Mouse (Mus musculus): ENCODE measurements around the gene Hnrnpab. TPM values are rescaled to one million over a fixed set of nuclear protein-coding genes. Genes with fewer than 3 reads are reported as not detected.
"Not testable (repeated sequence)": the region's sequence is repeated elsewhere in the genome, so short reads cannot be mapped to it uniquely, and the experiment has no call there.

The Hnrnpab gene
- polyA plus RNA-seq, 1 experiment from 2014 or later = 617 TPM

- no peaks in the 10 kb centered on the region for H3K9me3 ChIP-seq
Measured at GRCm38 (mm10) chr11:51629651-51630314, 23.1 kb upstream of the Hnrnpab start.

GRCm38 (mm10) chr11:51627907-51628306 lies 21.3 kb upstream of the Hnrnpab start:
- Histone ChIP-seq H3K4me1 (0 out of 2 replicates have a peak, but pooled peaks cover 10% of the 10 kb centered on the region), H3K9me3 (no peaks in the 10 kb centered on the region), H3K27me3 (ENCODE audit: insufficient read depth, poor library complexity, severe bottlenecking) (no peaks in the 10 kb centered on the region), H3K36me3 (peaks cover 70% of the 10 kb centered on the region), H3K4me3 (no peak overlapping the region), H3K27ac (no peak overlapping the region)
- DNase-seq (ENCODE audit: low spot score) = no peak
- 87% methylated on average over 8 of the region's 8 CpGs for WGBS

More at GRCm38 (mm10) chr11:51629651-51630314, 23.1 kb upstream of the Hnrnpab start:
- no peak for DNase-seq (ENCODE audit: low spot score)
- WGBS = 78% methylated on average over 15 of the region's 15 CpGs
- Histone ChIP-seq H3K27ac (no peak overlapping the region), H3K4me3 (no peak overlapping the region), H3K27me3 (ENCODE audit: insufficient read depth, poor library complexity, severe bottlenecking) (no peaks in the 10 kb centered on the region), H3K4me1 (peaks cover 19% of the 10 kb centered on the region; the same call in 1 of the 2 replicates), H3K36me3 (peaks cover 53% of the 10 kb centered on the region)

GRCm38 (mm10) chr11:51627425-51627824 lies 20.8 kb upstream of the Hnrnpab start:
- Histone ChIP-seq H3K36me3 (peaks cover 75% of the 10 kb centered on the region), H3K4me1 (0 out of 2 replicates have a peak, but pooled peaks cover 10% of the 10 kb centered on the region), H3K9me3 (no peaks in the 10 kb centered on the region), H3K27ac (no peak overlapping the region), H3K4me3 (no peak overlapping the region), H3K27me3 (ENCODE audit: insufficient read depth, poor library complexity, severe bottlenecking) (no peaks in the 10 kb centered on the region)
- WGBS = 87% methylated on average over 9 of the region's 9 CpGs
- DNase-seq (ENCODE audit: low spot score) = no peak

- peaks cover 82% of the 10 kb centered on the region for H3K36me3 ChIP-seq
- H3K9me3 ChIP-seq = no peaks in the 10 kb centered on the region
- WGBS = 76% methylated on average over 5 of the region's 5 CpGs
- DNase-seq (ENCODE audit: low spot score) = no peak
- H3K27me3 ChIP-seq (ENCODE audit: insufficient read depth, poor library complexity, severe bottlenecking) = no peaks in the 10 kb centered on the region
- H3K27ac ChIP-seq = no peak overlapping the region
- no peak overlapping the region for H3K4me3 ChIP-seq
- H3K4me1 ChIP-seq = peaks cover 25% of the 10 kb centered on the region
Measured at GRCm38 (mm10) chr11:51625187-51625820, 18.7 kb upstream of the Hnrnpab start.

- H3K27me3 ChIP-seq (ENCODE audit: insufficient read depth, poor library complexity, severe bottlenecking) = no peaks in the 10 kb centered on the region
- H3K9me3 ChIP-seq = no peaks in the 10 kb centered on the region
- 86% methylated on average over 7 of the region's 7 CpGs for WGBS
- no peak overlapping the region for H3K4me3 ChIP-seq
- no peak for DNase-seq (ENCODE audit: low spot score)
- no peak overlapping the region for H3K27ac ChIP-seq
- peaks cover 27% of the 10 kb centered on the region for H3K4me1 ChIP-seq
- H3K36me3 ChIP-seq = peaks cover 68% of the 10 kb centered on the region
Measured at GRCm38 (mm10) chr11:51622971-51623491, 16.4 kb upstream of the Hnrnpab start.

GRCm38 (mm10) chr11:51621776-51622175 lies 15.1 kb upstream of the Hnrnpab start:
- no peak overlapping the region for H3K4me3 ChIP-seq
- no peak for DNase-seq (ENCODE audit: low spot score)
- no peaks in the 10 kb centered on the region for H3K27me3 ChIP-seq (ENCODE audit: insufficient read depth, poor library complexity, severe bottlenecking)
- no peak overlapping the region for H3K27ac ChIP-seq
- H3K4me1 ChIP-seq = peaks cover 30% of the 10 kb centered on the region
- H3K36me3 ChIP-seq = peaks cover 55% of the 10 kb centered on the region
- H3K9me3 ChIP-seq = no peaks in the 10 kb centered on the region
- WGBS = 97% methylated on average over 2 of the region's 2 CpGs

GRCm38 (mm10) chr11:51620084-51620483 lies 13.4 kb upstream of the Hnrnpab start:
- H3K4me3 ChIP-seq = peak overlapping the region; percentile 91
- no peaks in the 10 kb centered on the region for H3K27me3 ChIP-seq (ENCODE audit: insufficient read depth, poor library complexity, severe bottlenecking)
- H3K27ac ChIP-seq = peak overlapping the region; percentile 89
- no peak for DNase-seq (ENCODE audit: low spot score)
- H3K36me3 ChIP-seq = peaks cover 39% of the 10 kb centered on the region
- WGBS = 1% methylated on average over 11 of the region's 11 CpGs
- H3K9me3 ChIP-seq = no peaks in the 10 kb centered on the region
- H3K4me1 ChIP-seq = peaks cover 29% of the 10 kb centered on the region

GRCm38 (mm10) chr11:51619409-51620060 lies 12.9 kb upstream of the Hnrnpab start, which contains the start of gene Nhp2:
Gene Nhp2, plus strand, starts transcription at chr11:51619735.
- peak within 1 kb of the TSS; percentile 91 for H3K4me3 ChIP-seq
- H3K36me3 ChIP-seq = peaks cover 33% of the 10 kb centered on the region
- H3K27ac ChIP-seq = peak within 1 kb of the TSS; percentile 89
- DNase-seq (ENCODE audit: low spot score) = peak; percentile 98
- peaks cover 30% of the 10 kb centered on the region for H3K4me1 ChIP-seq
- H3K27me3 ChIP-seq (ENCODE audit: insufficient read depth, poor library complexity, severe bottlenecking) = no peaks in the 10 kb centered on the region
- H3K9me3 ChIP-seq = no peaks in the 10 kb centered on the region
- under 1% methylated on average over 51 of the region's 51 CpGs for WGBS

GRCm38 (mm10) chr11:51618894-51619408 lies 12.3 kb upstream of the Hnrnpab start:
- peak overlapping the region; percentile 91 for H3K4me3 ChIP-seq
- no peak for DNase-seq (ENCODE audit: low spot score)
- H3K27ac ChIP-seq = peak overlapping the region; percentile 89
- H3K9me3 ChIP-seq = no peaks in the 10 kb centered on the region
- peaks cover 30% of the 10 kb centered on the region for H3K4me1 ChIP-seq
- H3K36me3 ChIP-seq = peaks cover 27% of the 10 kb centered on the region
- no peaks in the 10 kb centered on the region for H3K27me3 ChIP-seq (ENCODE audit: insufficient read depth, poor library complexity, severe bottlenecking)
- 44% methylated on average over 8 of the region's 8 CpGs for WGBS

GRCm38 (mm10) chr11:51617693-51618092 lies 11.0 kb upstream of the Hnrnpab start:
- no peak for DNase-seq (ENCODE audit: low spot score)

GRCm38 (mm10) chr11:51616113-51616512 lies 9.5 kb upstream of the Hnrnpab start:
- DNase-seq (ENCODE audit: low spot score); H3K9me3 ChIP-seq; H3K27me3 ChIP-seq (ENCODE audit: insufficient read depth, poor library complexity, severe bottlenecking); H3K36me3 ChIP-seq: not testable (repeated sequence)
- peak overlapping the region; percentile 54 for H3K4me3 ChIP-seq
- H3K4me1 ChIP-seq = peaks cover 23% of the 10 kb centered on the region
- 90% methylated on average over 7 of the region's 7 CpGs for WGBS
- peak overlapping the region; percentile 88 for H3K27ac ChIP-seq

More at GRCm38 (mm10) chr11:51617693-51618092, 11.0 kb upstream of the Hnrnpab start:
- peaks cover 30% of the 10 kb centered on the region for H3K4me1 ChIP-seq
- H3K27ac ChIP-seq = no peak overlapping the region
- no peak overlapping the region for H3K4me3 ChIP-seq
- WGBS = 10% methylated on average over 4 of the region's 4 CpGs
- no peaks in the 10 kb centered on the region for H3K27me3 ChIP-seq (ENCODE audit: insufficient read depth, poor library complexity, severe bottlenecking)
- no peaks in the 10 kb centered on the region for H3K9me3 ChIP-seq
- peaks cover 15% of the 10 kb centered on the region for H3K36me3 ChIP-seq

- H3K36me3 ChIP-seq = no peaks in the 10 kb centered on the region
- DNase-seq (ENCODE audit: low spot score) = peak; percentile 94
- H3K9me3 ChIP-seq = no peaks in the 10 kb centered on the region
- 2% methylated on average over 14 of the region's 14 CpGs for WGBS
- peak overlapping the region; percentile 54 for H3K4me3 ChIP-seq
- no peaks in the 10 kb centered on the region for H3K27me3 ChIP-seq (ENCODE audit: insufficient read depth, poor library complexity, severe bottlenecking)
- H3K27ac ChIP-seq = peak overlapping the region; percentile 88
- H3K4me1 ChIP-seq = peaks cover 18% of the 10 kb centered on the region
Measured at GRCm38 (mm10) chr11:51615601-51616000, 9.0 kb upstream of the Hnrnpab start.

All from heart, embryonic 10.5 days (tissue).